Mouse (Mus musculus) hindbrain, embryonic 14.5 days (tissue): Measurements from ENCODE around the gene Gm13030. TPM values are rescaled to one million over a fixed set of nuclear protein-coding genes. Genes with fewer than 3 reads are reported as not detected.

Experiments used
- ATAC-seq: fragments of 200-750 bp; cut with Nextera tagmentation; 2 replicates; pipeline ENCODE4 v1.8.0; 2017; ENCODE audit warnings: moderate number of reproducible peaks, mild to moderate bottlenecking, moderate TSS enrichment, moderate library complexity; ENCODE audit not compliant: low FRiP score
- DNase-seq: peaks from one replicate; pipeline ENCODE4 v3.0.0-alpha.2; 2015; ENCODE audit warnings: low spot score
- H3K27ac ChIP-seq: fragments of 300-500 bp; sonication (generic); 2 replicates; pipeline ENCODE4 v1.5.1; 2014; ENCODE audit warnings: mild to moderate bottlenecking, moderate library complexity
- H3K27me3 ChIP-seq: fragments of 300-500 bp; sonication (generic); 2 replicates; pipeline ENCODE4 v1.6.1; 2014; ENCODE audit warnings: mild to moderate bottlenecking, low read length, mixed read lengths; ENCODE audit not compliant: control insufficient read depth, insufficient read depth
- H3K36me3 ChIP-seq: fragments of 300-500 bp; sonication (generic); replicated peaks from 2 replicates; pipeline ENCODE4 v1.6.1; 2014; ENCODE audit not compliant: control insufficient read depth, insufficient read depth
- H3K4me1 ChIP-seq: fragments of 300-500 bp; sonication (generic); replicated peaks from 2 replicates; pipeline ENCODE4 v1.6.1; 2014; ENCODE audit warnings: antibody characterized with exemption, low read length, mixed read lengths; ENCODE audit not compliant: control insufficient read depth, insufficient read depth
- H3K4me2 ChIP-seq: fragments of 300-500 bp; sonication (generic); replicated peaks from 2 replicates; pipeline ENCODE4 v1.6.1; 2014; ENCODE audit warnings: mild to moderate bottlenecking, moderate library complexity
- H3K4me3 ChIP-seq: fragments of 300-500 bp; sonication (generic); replicated peaks from 2 replicates; pipeline ENCODE4 v1.5.1; 2014; ENCODE audit warnings: mild to moderate bottlenecking, low read length
- H3K9ac ChIP-seq: fragments of 300-500 bp; sonication (generic); 2 replicates; pipeline ENCODE4 v1.6.1; 2014
- H3K9me3 ChIP-seq: fragments of 300-500 bp; sonication (generic); 2 replicates; pipeline ENCODE4 v1.6.1; 2016; ENCODE audit warnings: low read length; ENCODE audit not compliant: control insufficient read depth
- WGBS: fragments of 180-500 bp; shearing (Covaris S2); extraction: QIAGEN DNeasy Blood & Tissue Kit; methylation state at CpG from one replicate; pipeline ENCODE4 v1.1.7; 2014; 5-methylcytosine and 5-hydroxymethylcytosine counted together
- polyA plus RNA-seq: library from polyadenylated mRNA; unstranded; fragments of >200 nt; fragmentation: Nextera tagmentation; extraction: Ambion mirVana; gene quantifications from 2 replicates; pipeline ENCODE4 v1.2.1, GENCODE M21; 2014

The Gm13030 gene
- polyA plus RNA-seq, 1 experiment from 2014 or later = not detected

DNA sequence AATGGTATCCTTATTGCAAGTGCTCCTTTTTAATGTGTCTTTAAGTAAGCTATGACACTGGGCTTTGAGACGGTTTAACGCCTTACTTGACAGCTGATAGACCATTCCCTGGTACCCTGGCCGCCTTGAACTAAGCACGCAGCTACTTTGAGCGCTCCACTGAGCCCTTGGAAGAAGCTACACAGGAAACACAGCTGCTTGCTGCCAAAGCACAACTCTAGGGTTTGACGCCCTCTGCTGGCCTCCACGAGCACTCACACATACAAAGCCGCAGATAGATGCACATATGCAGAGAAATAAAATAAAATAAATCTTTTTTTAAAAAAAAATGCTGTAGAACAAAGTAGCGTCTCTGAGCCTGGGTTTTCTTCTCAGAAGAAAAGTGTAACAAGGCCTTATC, 14.5 kb downstream of the Gm13030 start:
- Histone ChIP-seq H3K4me2 (peak overlapping the region; percentile 45), H3K36me3 (no peaks in the 10 kb centered on the region), H3K27ac (peak overlapping the region; percentile 58), H3K9ac (peak overlapping the region; percentile 26; the same call in 1 of the 2 replicates), H3K4me1 (no peaks in the 10 kb centered on the region; the same call in 1 of the 2 replicates), H3K27me3 (no peaks in the 10 kb centered on the region), H3K9me3 (no peaks in the 10 kb centered on the region), H3K4me3 (peak overlapping the region; percentile 23)
- 17% methylated on average over 9 of the region's 9 CpGs for WGBS
- DNase-seq (peak; percentile 74), ATAC-seq (0 out of 2 replicates have a peak, but pooled peaks have one; percentile 46)

- DNase-seq (no peak), ATAC-seq (no peak)
- no peak overlapping the region for H3K9ac ChIP-seq
- 83% methylated on average over 15 of the region's 15 CpGs for WGBS
- H3K4me1 ChIP-seq = no peaks in the 10 kb centered on the region; the same call in 1 of the 2 replicates
- H3K9me3 ChIP-seq = no peaks in the 10 kb centered on the region
- no peaks in the 10 kb centered on the region for H3K36me3 ChIP-seq
- no peak overlapping the region for H3K4me3 ChIP-seq
- no peak overlapping the region for H3K4me2 ChIP-seq
- no peak overlapping the region for H3K27ac ChIP-seq
- no peaks in the 10 kb centered on the region for H3K27me3 ChIP-seq
Observed at GRCm38 (mm10) chr4:138858446-138858845, 15.3 kb downstream of the Gm13030 start.

DNA sequence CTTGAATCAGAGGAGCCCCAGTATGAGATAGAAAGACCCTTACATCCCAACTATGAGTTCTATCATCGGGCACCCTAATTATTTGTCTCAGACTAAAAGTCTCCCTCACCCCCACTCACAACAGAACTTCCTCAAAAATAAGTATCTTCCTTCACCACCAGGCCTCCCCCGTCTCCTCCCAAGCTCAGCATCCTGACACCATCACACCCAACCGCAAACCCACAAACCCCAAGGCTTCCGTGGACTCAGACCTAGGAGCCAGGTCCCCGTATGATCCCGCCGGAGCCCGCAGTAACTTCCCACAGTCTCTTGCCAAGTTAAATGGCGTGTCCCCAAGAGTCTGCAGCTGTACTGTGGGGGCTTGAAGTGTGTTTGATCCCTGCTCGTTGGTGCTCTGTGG, 16.2 kb downstream of the Gm13030 start:
- no peak for DNase-seq
- ATAC-seq = no peak
- no peaks in the 10 kb centered on the region for H3K27me3 ChIP-seq
- H3K4me3 ChIP-seq = no peak overlapping the region
- 94% methylated on average over 10 of the region's 10 CpGs for WGBS
- H3K9ac ChIP-seq = no peak overlapping the region
- H3K4me2 ChIP-seq = no peak overlapping the region
- H3K9me3 ChIP-seq = no peaks in the 10 kb centered on the region
- no peaks in the 10 kb centered on the region; the same call in 1 of the 2 replicates for H3K4me1 ChIP-seq
- H3K27ac ChIP-seq = no peak overlapping the region
- no peaks in the 10 kb centered on the region for H3K36me3 ChIP-seq

DNA sequence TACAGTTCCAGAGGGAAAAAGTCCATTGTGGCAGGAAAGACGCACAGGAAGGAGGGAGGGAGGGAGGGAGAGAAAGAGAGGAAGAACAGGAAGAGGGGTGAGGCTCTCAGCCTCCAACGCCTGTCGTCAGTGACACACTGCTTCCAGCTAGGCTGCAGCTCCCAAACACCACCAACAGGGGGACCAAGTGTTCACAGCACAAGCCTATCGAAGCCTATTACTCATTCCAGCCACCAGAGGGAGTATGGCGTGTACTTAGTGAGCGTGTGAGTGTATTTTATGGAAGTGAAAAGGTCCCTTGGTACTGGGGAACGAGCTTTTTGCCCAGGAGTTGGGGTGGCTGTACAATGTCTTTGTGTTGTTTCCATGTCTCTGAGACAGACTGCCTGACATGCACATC, 17.3 kb downstream of the Gm13030 start:
- Histone ChIP-seq H3K27ac (no peak overlapping the region), H3K36me3 (no peaks in the 10 kb centered on the region), H3K4me1 (no peaks in the 10 kb centered on the region; the same call in 1 of the 2 replicates), H3K27me3 (no peaks in the 10 kb centered on the region), H3K9ac (no peak overlapping the region), H3K4me3 (no peak overlapping the region), H3K4me2 (no peak overlapping the region), H3K9me3 (no peaks in the 10 kb centered on the region)
- 31% methylated on average over 7 of the region's 7 CpGs for WGBS
- peak; percentile 84 for DNase-seq
- ATAC-seq = no peak

GRCm38 (mm10) chr4:138855092-138855632, 18.6 kb downstream of the Gm13030 start:
- Histone ChIP-seq H3K36me3 (no peaks in the 10 kb centered on the region), H3K9me3 (no peaks in the 10 kb centered on the region), H3K27ac (no peak overlapping the region), H3K27me3 (0 out of 2 replicates have a peak, but pooled peaks cover 5% of the 10 kb centered on the region), H3K4me1 (no peaks in the 10 kb centered on the region), H3K4me2 (no peak overlapping the region), H3K9ac (no peak overlapping the region), H3K4me3 (no peak overlapping the region)
- DNase-seq = no peak
- no peak for ATAC-seq
- 86% methylated on average over 9 of the region's 9 CpGs for WGBS

DNA sequence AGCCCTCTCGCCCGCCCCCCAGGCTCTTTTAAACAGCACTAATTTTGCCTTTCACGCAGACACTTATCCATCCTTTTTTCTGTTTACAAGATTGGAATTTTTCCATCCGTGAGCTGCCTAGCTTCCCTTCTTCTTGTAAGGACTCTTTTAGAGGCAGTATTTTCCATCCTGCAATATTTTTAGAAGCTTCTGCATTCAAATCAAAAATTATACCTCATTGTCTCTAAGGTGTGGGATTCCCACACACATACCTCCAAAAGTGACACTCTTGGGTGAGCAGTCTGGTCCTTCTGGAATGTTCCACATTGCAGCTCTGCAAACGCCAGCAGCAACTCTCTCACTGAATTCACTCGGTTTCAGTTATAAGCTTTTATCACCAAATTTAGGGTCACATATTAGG, 20.8 kb downstream of the Gm13030 start:
- H3K9me3 ChIP-seq = no peaks in the 10 kb centered on the region
- no peak overlapping the region for H3K27ac ChIP-seq
- no peak overlapping the region for H3K9ac ChIP-seq
- no peaks in the 10 kb centered on the region for H3K4me1 ChIP-seq
- 77% methylated on average over 6 of the region's 6 CpGs for WGBS
- H3K4me2 ChIP-seq = no peak overlapping the region
- no peak overlapping the region for H3K4me3 ChIP-seq
- ATAC-seq = no peak
- H3K27me3 ChIP-seq = 0 out of 2 replicates have a peak, but pooled peaks cover 5% of the 10 kb centered on the region
- H3K36me3 ChIP-seq = no peaks in the 10 kb centered on the region
- no peak for DNase-seq

DNA sequence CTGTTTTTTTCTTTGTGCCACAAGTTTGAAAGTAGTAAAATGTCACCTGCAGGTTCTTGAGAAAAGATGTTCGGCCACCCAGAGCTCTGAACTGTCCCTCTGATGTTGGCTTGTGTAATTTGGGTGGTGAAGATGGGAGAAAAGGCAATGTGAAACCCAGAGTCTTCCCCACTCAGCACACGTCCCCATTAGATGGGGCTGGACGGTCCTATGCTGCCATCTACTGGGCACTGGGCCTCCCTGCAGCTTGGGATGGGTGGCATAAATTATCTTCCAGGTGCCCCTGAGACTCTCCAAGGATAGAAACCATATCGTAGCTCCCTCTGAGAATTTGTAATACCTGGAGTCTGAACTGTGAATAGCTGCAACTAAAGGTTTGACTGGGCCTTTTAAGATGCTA, 22.3 kb downstream of the Gm13030 start:
- H3K27me3 ChIP-seq = 0 out of 2 replicates have a peak, but pooled peaks cover 5% of the 10 kb centered on the region

GRCm38 (mm10) chr4:138841386-138841785, 32.4 kb downstream of the Gm13030 start:
- ATAC-seq = no peak

More for the DNA sequence above, 22.3 kb downstream of the Gm13030 start:
- Histone ChIP-seq H3K36me3 (no peaks in the 10 kb centered on the region), H3K4me2 (no peak overlapping the region), H3K9ac (no peak overlapping the region), H3K27ac (no peak overlapping the region), H3K4me1 (no peaks in the 10 kb centered on the region), H3K4me3 (no peak overlapping the region), H3K9me3 (no peaks in the 10 kb centered on the region)
- peak; percentile 89 for DNase-seq
- 8% methylated on average over 4 of the region's 4 CpGs for WGBS
- ATAC-seq = no peak

DNA sequence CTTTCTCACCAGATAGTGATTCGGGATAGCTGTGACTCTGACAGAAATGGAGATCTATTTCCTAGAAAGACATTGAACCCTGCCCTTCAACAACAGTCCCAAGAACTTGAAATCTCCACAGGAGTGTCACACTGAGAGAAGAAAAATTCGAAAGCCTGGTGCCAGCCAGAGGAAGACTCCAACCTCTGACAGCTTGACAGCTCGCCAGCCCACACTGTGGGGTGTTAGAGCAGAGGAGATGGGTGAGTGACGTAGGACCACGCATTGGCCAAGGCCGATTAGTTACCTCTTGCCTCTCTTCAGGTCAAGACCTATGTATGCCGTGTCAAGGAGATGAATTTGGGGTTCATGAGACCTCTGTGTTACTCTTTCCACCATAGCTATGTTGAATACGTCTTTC, 33.0 kb downstream of the Gm13030 start:
- H3K36me3 ChIP-seq = no peaks in the 10 kb centered on the region
- no peak overlapping the region for H3K4me2 ChIP-seq
- ATAC-seq (no peak), DNase-seq (no peak)
- H3K27ac ChIP-seq = no peak overlapping the region
- no peak overlapping the region for H3K9ac ChIP-seq
- WGBS = 82% methylated on average over 8 of the region's 8 CpGs
- H3K9me3 ChIP-seq = peaks cover 17% of the 10 kb centered on the region
- no peaks in the 10 kb centered on the region for H3K27me3 ChIP-seq
- H3K4me3 ChIP-seq = no peak overlapping the region
- H3K4me1 ChIP-seq = no peaks in the 10 kb centered on the region

More at GRCm38 (mm10) chr4:138841386-138841785, 32.4 kb downstream of the Gm13030 start:
- H3K4me3 ChIP-seq = no peak overlapping the region
- DNase-seq = peak; percentile 53
- H3K4me1 ChIP-seq = no peaks in the 10 kb centered on the region
- WGBS = 60% methylated on average over 7 of the region's 7 CpGs
- H3K4me2 ChIP-seq = no peak overlapping the region
- H3K9me3 ChIP-seq = peaks cover 17% of the 10 kb centered on the region
- no peak overlapping the region for H3K9ac ChIP-seq
- no peaks in the 10 kb centered on the region for H3K27me3 ChIP-seq
- H3K27ac ChIP-seq = no peak overlapping the region
- H3K36me3 ChIP-seq = no peaks in the 10 kb centered on the region

DNA sequence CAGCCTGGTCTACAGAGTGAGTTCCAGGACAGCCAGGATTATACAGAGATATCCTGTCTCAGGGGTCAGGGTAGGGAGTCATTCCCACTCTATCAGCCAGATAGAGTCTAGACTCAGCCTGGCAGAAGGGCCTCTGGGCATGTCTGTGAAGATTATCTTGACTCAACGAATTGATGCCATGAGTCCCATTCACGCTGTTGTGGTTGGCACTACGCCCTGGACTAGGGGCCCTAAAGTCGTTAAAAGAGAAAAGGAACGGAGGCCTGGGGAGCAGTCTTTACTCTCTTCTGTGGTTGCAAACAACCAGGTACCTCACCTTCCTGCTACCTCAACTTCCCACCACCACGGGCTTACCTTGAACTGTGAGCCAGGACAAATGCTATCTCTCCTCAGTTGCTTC, 34.0 kb downstream of the Gm13030 start:
- Histone ChIP-seq H3K36me3 (no peaks in the 10 kb centered on the region), H3K4me2 (no peak overlapping the region), H3K9ac (no peak overlapping the region), H3K4me1 (no peaks in the 10 kb centered on the region), H3K27me3 (no peaks in the 10 kb centered on the region), H3K27ac (no peak overlapping the region), H3K9me3 (peaks cover 13% of the 10 kb centered on the region), H3K4me3 (no peak overlapping the region)
- no peak for ATAC-seq
- WGBS = 75% methylated on average over 6 of the region's 6 CpGs
- DNase-seq = no peak
